Mouse (Mus musculus): ENCODE data around the gene Muc4. TPM values are rescaled to one million over a fixed set of nuclear protein-coding genes. Genes with fewer than 3 reads are reported as not detected.

The Muc4 gene
- polyA plus RNA-seq, 1 experiment from 2014 or later = 0.49 TPM

DNA sequence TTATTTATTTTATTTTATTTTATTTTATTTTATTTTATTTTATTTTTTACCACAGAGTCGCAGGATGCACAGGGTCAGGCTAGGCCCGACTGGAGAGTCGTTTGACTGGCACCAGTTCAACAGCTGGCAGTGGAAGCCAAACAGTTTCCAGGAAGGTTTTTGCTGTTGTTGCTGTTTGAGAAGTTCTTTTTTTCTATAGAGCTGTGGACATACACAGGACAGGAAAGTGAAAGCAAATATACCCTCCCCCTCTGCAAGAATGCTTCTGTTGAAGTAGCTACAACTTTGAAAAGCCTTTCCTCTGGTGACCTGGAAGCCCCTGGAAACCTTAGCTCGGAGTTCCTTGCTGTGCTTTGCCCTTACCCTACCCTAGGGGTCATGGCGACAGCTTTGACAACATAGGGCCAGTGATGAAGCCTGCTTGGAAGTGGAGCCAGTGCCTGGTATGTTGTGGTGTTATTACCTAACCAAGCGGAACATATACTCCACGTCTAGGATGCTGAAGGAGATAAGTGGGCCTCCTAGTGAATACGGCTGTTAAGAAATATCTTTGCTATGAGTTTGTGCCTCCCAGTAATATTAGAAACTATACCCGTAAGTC lies 32.3 kb upstream of the Muc4 start:
- no peak for ATAC-seq (ENCODE audit: insufficient read depth, low FRiP score, low TSS enrichment)
- WGBS = 68% methylated on average over 9 of the region's 9 CpGs
- H3K4me3 ChIP-seq (ENCODE audit: low read depth, low read length) = no peak overlapping the region
- H3K36me3 ChIP-seq (ENCODE audit: control insufficient read depth, insufficient read depth, low read length) = no peaks in the 10 kb centered on the region
- no peaks in the 10 kb centered on the region for H3K27me3 ChIP-seq (ENCODE audit: control insufficient read depth, insufficient read depth, low read length)
- no peaks in the 10 kb centered on the region for H3K9me3 ChIP-seq (ENCODE audit: control insufficient read depth, low read length)
- H3K9ac ChIP-seq (ENCODE audit: low read length) = no peak overlapping the region
- H3K4me1 ChIP-seq (ENCODE audit: control insufficient read depth, insufficient read depth, low read length) = no peaks in the 10 kb centered on the region
- no peak overlapping the region for H3K27ac ChIP-seq (ENCODE audit: low read depth, low read length)
- no peak overlapping the region for H3K4me2 ChIP-seq (ENCODE audit: low read depth)
- no peak for DNase-seq (ENCODE audit: low spot score)

DNA sequence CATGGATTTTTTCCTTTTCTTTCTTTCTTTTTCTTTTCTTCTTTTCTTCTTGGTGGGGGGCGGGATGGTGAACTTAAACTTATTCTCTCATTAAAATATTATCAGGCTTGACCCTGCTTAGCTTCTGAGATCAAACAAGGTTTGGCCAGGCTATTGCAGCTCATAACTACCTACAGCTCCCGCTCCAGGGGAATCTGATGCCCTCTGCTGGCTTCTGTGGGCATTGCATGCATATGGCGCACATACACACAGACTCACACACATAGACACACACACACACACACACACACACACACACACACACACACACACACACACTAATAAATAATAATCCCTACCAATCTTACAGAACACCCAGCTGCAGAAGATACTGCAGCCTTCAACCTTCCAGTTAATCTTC lies 30.1 kb upstream of the Muc4 start:
- no peak overlapping the region for H3K9ac ChIP-seq (ENCODE audit: low read length)

DNA sequence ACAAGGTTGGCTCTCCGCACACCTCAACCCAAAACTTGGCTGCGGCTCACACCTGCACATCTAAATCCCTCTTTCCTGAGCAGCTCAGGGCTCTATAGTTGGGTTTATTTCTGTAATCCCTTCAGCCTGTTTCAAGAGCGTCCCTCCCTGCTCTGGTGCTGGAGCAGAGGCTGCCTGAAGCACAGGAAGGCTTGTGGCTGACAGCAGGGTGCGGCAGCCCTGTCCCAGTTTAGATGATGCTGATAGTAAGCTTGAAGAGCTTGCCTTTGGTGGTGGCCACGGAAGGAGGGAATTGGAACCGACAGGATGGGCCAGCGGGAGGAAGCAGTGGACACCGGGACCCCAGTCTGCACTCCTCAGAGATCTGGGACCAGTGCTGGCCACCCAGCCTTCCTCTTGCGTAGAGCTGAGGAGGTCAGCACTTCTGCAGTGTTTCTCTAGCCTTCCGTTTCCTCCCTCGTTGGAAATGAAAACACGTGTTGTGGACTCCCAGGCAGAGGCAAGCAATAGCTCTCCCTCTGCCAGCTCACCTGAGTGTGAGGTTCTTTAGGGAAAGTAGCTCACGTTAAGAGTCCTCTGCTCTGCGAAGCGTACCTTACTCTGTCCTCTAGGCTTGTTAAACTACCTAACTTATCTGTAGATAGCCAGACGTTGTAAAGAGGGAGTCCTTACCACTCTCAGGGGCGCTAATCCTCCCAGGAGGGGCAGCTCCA lies 28.4 kb upstream of the Muc4 start:
- no peaks in the 10 kb centered on the region for H3K36me3 ChIP-seq (ENCODE audit: control insufficient read depth, insufficient read depth, low read length)

More for the DNA sequence above, 30.1 kb upstream of the Muc4 start:
- no peaks in the 10 kb centered on the region for H3K9me3 ChIP-seq (ENCODE audit: control insufficient read depth, low read length)
- no peak overlapping the region for H3K4me2 ChIP-seq (ENCODE audit: low read depth)
- no peak for DNase-seq (ENCODE audit: low spot score)
- no peak for ATAC-seq (ENCODE audit: insufficient read depth, low FRiP score, low TSS enrichment)
- no peak overlapping the region for H3K27ac ChIP-seq (ENCODE audit: low read depth, low read length)
- no peaks in the 10 kb centered on the region for H3K27me3 ChIP-seq (ENCODE audit: control insufficient read depth, insufficient read depth, low read length)
- 93% methylated on average over 3 of the region's 3 CpGs for WGBS
- H3K4me1 ChIP-seq (ENCODE audit: control insufficient read depth, insufficient read depth, low read length) = no peaks in the 10 kb centered on the region
- no peaks in the 10 kb centered on the region for H3K36me3 ChIP-seq (ENCODE audit: control insufficient read depth, insufficient read depth, low read length)
- H3K4me3 ChIP-seq (ENCODE audit: low read depth, low read length) = no peak overlapping the region

DNA sequence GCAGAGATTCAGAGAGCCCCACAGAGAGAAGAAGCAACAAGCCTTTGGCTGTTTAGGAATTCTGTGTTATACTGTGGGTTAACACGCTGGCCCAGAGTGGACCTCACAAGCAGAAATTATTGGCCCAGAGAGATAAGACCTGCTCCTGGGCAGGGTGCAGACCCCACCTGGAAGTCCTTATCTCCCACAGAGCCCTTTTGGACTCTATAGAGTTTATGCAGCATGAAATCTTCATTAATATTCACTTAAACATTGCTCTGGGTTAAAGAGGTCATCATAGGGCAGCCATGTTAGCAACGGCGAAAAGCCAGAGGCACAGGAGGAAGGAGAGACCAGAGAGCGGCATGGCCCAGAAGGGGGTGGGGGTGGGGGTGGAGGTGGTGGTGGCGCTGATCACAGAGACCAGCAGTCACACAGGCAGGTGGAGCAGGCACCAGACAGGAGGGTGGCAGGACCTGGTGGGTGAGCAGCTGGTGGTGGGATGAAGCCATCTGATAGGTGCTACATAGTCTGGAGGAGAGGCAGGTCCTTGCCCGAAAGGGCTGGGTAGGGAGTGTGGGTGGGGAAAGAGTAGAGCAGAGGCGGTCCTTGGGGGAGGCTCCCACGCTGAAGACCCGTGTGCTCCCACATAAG lies 27.7 kb upstream of the Muc4 start:
- WGBS = 67% methylated on average over 9 of the region's 9 CpGs
- Histone ChIP-seq H3K27ac (ENCODE audit: low read depth, low read length) (no peak overlapping the region), H3K9me3 (ENCODE audit: control insufficient read depth, low read length) (no peaks in the 10 kb centered on the region), H3K27me3 (ENCODE audit: control insufficient read depth, insufficient read depth, low read length) (no peaks in the 10 kb centered on the region), H3K9ac (ENCODE audit: low read length) (no peak overlapping the region), H3K36me3 (ENCODE audit: control insufficient read depth, insufficient read depth, low read length) (no peaks in the 10 kb centered on the region), H3K4me2 (ENCODE audit: low read depth) (no peak overlapping the region), H3K4me3 (ENCODE audit: low read depth, low read length) (no peak overlapping the region), H3K4me1 (ENCODE audit: control insufficient read depth, insufficient read depth, low read length) (no peaks in the 10 kb centered on the region)
- no peak for ATAC-seq (ENCODE audit: insufficient read depth, low FRiP score, low TSS enrichment)
- no peak for DNase-seq (ENCODE audit: low spot score)

More for the DNA sequence above, 28.4 kb upstream of the Muc4 start:
- 73% methylated on average over 17 of the region's 17 CpGs for WGBS
- DNase-seq (ENCODE audit: low spot score) (no peak), ATAC-seq (ENCODE audit: insufficient read depth, low FRiP score, low TSS enrichment) (no peak)
- H3K27me3 ChIP-seq (ENCODE audit: control insufficient read depth, insufficient read depth, low read length) = no peaks in the 10 kb centered on the region
- no peaks in the 10 kb centered on the region for H3K4me1 ChIP-seq (ENCODE audit: control insufficient read depth, insufficient read depth, low read length)
- no peak overlapping the region for H3K27ac ChIP-seq (ENCODE audit: low read depth, low read length)
- H3K4me2 ChIP-seq (ENCODE audit: low read depth) = no peak overlapping the region
- H3K9me3 ChIP-seq (ENCODE audit: control insufficient read depth, low read length) = no peaks in the 10 kb centered on the region
- no peak overlapping the region for H3K4me3 ChIP-seq (ENCODE audit: low read depth, low read length)
- H3K9ac ChIP-seq (ENCODE audit: low read length) = no peak overlapping the region

DNA sequence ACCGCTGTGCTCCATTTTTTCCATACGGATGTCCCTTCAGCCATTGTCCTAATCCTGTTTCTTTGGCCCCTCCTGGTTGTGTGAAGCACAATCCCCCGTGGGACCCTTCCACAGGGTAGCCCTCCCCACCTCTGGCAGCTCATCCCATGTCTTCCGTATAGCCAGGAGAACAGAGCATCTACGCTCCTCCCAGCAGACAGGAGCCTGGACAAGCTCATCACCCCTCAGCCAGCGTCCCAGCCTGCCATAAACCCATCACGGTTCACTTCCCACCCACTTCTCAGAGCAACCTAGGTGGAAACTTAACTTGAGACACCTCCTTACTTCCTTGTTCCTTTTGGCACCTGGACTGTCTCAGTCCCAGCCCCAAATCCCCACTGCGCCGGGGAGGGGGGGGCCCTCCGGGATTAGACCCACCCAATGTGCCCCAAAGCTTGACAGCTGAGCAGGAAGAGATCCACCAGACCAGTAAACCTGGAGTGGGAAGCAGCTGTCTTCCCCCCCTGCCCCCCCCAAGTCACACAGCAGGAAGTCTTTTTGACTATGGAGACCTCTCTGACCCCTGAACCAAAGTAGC lies 27.1 kb upstream of the Muc4 start:
- DNase-seq (ENCODE audit: low spot score) (no peak), ATAC-seq (ENCODE audit: insufficient read depth, low FRiP score, low TSS enrichment) (no peak)
- Histone ChIP-seq H3K4me1 (ENCODE audit: control insufficient read depth, insufficient read depth, low read length) (no peaks in the 10 kb centered on the region), H3K27ac (ENCODE audit: low read depth, low read length) (no peak overlapping the region), H3K9me3 (ENCODE audit: control insufficient read depth, low read length) (no peaks in the 10 kb centered on the region), H3K9ac (ENCODE audit: low read length) (no peak overlapping the region), H3K4me2 (ENCODE audit: low read depth) (no peak overlapping the region), H3K36me3 (ENCODE audit: control insufficient read depth, insufficient read depth, low read length) (no peaks in the 10 kb centered on the region), H3K4me3 (ENCODE audit: low read depth, low read length) (no peak overlapping the region), H3K27me3 (ENCODE audit: control insufficient read depth, insufficient read depth, low read length) (no peaks in the 10 kb centered on the region)
- WGBS = 66% methylated on average over 10 of the region's 10 CpGs

DNA sequence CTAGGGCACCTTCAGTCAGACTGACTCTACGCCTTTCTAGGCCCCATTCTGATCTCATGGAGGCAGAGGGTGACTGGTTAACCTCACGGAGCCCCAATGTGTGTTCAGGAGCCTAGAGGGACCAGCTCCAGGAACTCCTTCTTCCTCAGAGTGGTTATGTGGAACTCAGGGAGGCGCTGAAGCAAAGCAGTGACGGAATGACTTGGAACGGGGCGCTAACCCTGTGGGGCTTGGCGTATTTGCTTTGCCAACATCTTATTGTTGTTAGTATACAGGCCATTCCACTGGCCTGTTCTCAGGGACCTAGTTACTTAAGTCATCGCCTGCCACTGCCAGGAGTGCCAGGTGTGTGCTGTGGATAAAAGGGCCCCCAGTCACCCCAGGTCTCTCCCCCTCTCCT lies 26.6 kb upstream of the Muc4 start:
- WGBS = 85% methylated on average over 8 of the region's 8 CpGs
- Histone ChIP-seq H3K27ac (ENCODE audit: low read depth, low read length) (no peak overlapping the region), H3K4me2 (ENCODE audit: low read depth) (no peak overlapping the region), H3K4me1 (ENCODE audit: control insufficient read depth, insufficient read depth, low read length) (no peaks in the 10 kb centered on the region), H3K36me3 (ENCODE audit: control insufficient read depth, insufficient read depth, low read length) (no peaks in the 10 kb centered on the region), H3K9ac (ENCODE audit: low read length) (no peak overlapping the region), H3K27me3 (ENCODE audit: control insufficient read depth, insufficient read depth, low read length) (no peaks in the 10 kb centered on the region), H3K9me3 (ENCODE audit: control insufficient read depth, low read length) (no peaks in the 10 kb centered on the region), H3K4me3 (ENCODE audit: low read depth, low read length) (no peak overlapping the region)
- ATAC-seq (ENCODE audit: insufficient read depth, low FRiP score, low TSS enrichment) = no peak
- DNase-seq (ENCODE audit: low spot score) = no peak

DNA sequence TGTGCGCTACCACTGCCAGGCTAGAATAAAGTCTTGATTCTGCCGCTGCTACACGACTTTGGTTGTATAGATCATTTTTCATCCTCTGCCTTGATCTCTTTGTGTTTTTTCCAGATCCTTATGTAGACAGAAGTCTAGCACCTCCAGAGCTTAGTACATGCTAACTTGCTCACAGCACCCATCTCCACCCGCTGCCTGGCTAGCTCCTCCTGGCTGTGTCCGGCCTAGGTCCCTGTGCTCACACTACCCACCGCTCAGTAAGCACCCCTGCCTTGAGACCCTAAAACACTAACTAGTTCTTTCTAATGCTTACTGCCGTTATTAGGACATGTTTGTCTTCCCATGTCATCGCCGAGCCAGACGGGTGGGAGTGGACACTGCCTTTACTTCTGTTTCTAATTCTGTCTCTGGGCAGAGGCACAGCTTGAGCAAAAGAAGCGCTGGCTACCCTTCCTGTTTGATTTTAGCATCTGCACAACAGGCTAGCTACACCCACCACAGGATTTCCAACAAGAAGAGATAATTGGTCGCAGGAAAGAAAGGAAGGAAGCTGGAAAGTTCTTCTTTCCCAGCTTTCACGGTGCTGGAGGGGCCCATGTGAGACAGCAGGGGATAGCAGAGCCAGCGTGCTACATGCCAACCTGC lies 25.1 kb upstream of the Muc4 start:
- 73% methylated on average over 14 of the region's 14 CpGs for WGBS
- no peak for ATAC-seq (ENCODE audit: insufficient read depth, low FRiP score, low TSS enrichment)
- H3K4me3 ChIP-seq (ENCODE audit: low read depth, low read length) = no peak overlapping the region

DNA sequence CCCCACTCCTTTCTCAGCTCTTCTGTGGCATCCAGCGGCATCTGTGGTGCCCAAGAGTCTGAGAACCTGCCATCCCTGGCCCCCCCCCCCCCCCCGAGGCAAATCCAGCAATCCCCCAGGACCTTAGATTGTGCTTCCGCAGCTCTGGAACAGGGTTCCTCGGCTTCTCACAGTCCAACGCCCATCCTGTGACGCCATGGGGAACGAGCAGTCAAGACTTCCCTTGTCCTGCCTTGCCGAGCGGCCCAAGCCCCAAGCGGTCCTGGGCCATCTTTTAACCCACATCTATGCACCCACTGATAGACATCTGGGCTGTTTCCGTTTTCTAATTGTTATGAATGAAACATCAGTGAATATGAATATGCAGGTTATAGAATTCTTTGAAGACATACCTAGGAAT lies 23.5 kb upstream of the Muc4 start:
- Histone ChIP-seq H3K9me3 (ENCODE audit: control insufficient read depth, low read length) (no peaks in the 10 kb centered on the region), H3K27ac (ENCODE audit: low read depth, low read length) (no peak overlapping the region), H3K4me2 (ENCODE audit: low read depth) (no peak overlapping the region), H3K4me3 (ENCODE audit: low read depth, low read length) (no peak overlapping the region), H3K9ac (ENCODE audit: low read length) (no peak overlapping the region), H3K36me3 (ENCODE audit: control insufficient read depth, insufficient read depth, low read length) (no peaks in the 10 kb centered on the region), H3K4me1 (ENCODE audit: control insufficient read depth, insufficient read depth, low read length) (no peaks in the 10 kb centered on the region), H3K27me3 (ENCODE audit: control insufficient read depth, insufficient read depth, low read length) (no peaks in the 10 kb centered on the region)
- ATAC-seq (ENCODE audit: insufficient read depth, low FRiP score, low TSS enrichment) (no peak), DNase-seq (ENCODE audit: low spot score) (no peak)
- WGBS = 94% methylated on average over 10 of the region's 11 CpGs

More for the DNA sequence above, 25.1 kb upstream of the Muc4 start:
- DNase-seq (ENCODE audit: low spot score) = no peak
- no peaks in the 10 kb centered on the region for H3K27me3 ChIP-seq (ENCODE audit: control insufficient read depth, insufficient read depth, low read length)
- no peak overlapping the region for H3K9ac ChIP-seq (ENCODE audit: low read length)
- H3K4me2 ChIP-seq (ENCODE audit: low read depth) = no peak overlapping the region
- H3K27ac ChIP-seq (ENCODE audit: low read depth, low read length) = no peak overlapping the region
- H3K36me3 ChIP-seq (ENCODE audit: control insufficient read depth, insufficient read depth, low read length) = no peaks in the 10 kb centered on the region
- no peaks in the 10 kb centered on the region for H3K9me3 ChIP-seq (ENCODE audit: control insufficient read depth, low read length)
- H3K4me1 ChIP-seq (ENCODE audit: control insufficient read depth, insufficient read depth, low read length) = no peaks in the 10 kb centered on the region
